Mouse (Mus musculus) monocyte, adult 2 months (primary cell): ENCODE data around the gene Olfr1317.

ENCODE experiments used
- DNase-seq, 2 experiments: peaks; one replicate each; pipeline ENCODE4 v3.0.0; 2022; ENCODE audit warnings: low spot score in 2 of 2, low read depth in 1 of 2

Olfr1317 gene

DNA sequence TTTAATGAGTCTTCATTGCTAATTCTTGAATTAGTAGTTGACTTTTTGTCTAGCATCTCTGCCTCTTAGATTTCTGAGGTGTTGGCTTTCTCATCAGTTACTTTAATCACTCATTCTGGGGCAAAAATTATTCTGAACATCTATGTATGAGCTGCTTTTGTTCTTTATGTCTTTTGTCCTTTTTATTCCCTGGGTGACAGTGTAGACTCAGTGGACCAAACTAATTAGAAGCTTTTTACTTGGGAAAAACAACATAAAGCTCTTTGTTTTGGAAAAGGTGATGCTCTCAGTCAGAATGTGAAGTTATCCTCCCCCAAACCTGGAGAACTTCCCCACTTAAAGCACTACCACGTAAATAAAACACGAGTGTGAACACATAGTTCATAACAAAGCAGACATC, at the start of gene Olfr1317:
TSS of gene Olfr1317 (plus strand) at position 301 of the 400 bp plus-strand sequence.
- no peak for DNase-seq

DNA sequence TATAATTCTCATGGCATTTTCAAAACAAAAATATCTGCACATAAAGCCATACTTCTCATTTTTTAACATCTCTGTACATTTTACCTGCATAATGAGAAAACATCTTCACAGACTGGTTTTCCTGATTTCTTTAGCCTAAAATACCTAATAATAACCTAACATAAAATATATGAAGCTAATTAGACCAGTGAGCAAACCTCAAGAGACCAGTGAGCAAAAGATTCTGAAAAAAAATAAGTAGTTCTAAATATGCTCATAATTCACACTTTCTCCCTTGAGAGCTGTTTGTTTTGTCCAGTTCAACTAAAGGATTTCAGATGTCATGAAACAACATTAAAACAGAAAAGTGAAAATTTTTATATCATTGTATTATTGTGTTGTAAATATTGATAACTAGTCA, 43.4 kb upstream of the Olfr1317 start, which contains the start of gene Olfr1314:
TSS of gene Olfr1314 (minus strand) at position 101 of the 400 bp plus-strand sequence.
- no peak for DNase-seq

DNA sequence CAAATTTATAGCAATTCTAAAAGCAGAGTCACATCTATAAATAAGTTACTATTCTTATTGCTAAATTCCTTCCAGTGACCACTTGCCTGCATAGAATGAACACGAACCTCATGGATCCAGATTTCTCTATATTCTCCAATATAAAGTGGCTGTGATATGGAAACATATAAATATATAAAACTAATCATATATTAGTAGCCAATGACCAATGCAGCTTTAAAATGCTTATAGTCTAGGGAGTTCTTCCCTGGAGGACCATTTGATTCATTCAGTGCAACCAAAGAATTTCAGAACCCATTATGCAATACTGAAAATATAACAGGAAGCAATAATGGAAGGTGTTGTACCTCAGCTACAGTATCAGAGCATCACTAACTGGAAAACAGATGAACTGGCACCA, 24.8 kb upstream of the Olfr1317 start, which contains the start of gene Olfr1315-ps1:
TSS of gene Olfr1315-ps1 (minus strand) at position 101 of the 400 bp plus-strand sequence.
- DNase-seq = no peak

DNA sequence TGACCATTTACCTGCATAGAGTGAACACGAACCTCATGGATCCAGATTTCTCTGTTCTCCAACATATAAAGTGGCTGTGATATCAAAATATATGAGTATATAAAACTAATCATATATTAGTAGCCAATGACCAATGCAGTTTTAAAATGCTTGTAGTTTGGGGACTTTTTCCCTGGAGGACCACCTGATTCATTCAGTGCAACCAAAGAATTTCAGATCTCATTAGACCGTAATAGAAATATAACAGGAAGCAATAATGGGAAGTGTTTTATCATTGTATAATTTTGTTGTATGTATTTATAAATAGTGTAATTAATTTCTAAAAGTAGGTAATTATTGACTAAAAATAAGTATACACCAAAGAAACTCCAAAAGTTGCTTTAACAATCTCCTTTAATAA, 5.3 kb upstream of the Olfr1317 start, which contains the start of gene Olfr1316:
TSS of gene Olfr1316 (minus strand) at position 101 of the 400 bp plus-strand sequence.
- no peak for DNase-seq

DNA sequence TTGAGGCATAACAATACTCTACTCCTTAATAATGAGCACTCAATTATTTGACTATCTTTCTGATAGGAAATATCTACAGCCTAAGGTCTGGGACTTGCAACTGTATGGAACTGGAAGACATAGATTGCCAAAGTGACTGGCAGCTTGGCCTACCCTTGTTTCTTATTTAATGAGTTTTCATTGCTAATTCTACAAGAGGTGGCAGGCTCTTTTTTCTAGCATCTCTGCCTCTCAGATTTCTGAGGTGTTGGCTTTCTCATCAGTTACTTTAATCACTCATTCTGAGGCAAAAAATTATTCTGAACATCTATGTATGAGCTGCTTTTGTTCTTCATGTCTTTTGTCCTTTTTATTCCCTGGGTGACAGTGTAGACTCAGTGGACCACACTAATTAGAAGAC, 13.8 kb downstream of the Olfr1317 start, which contains the start of gene Olfr1318:
TSS of gene Olfr1318 (plus strand) at position 301 of the 400 bp plus-strand sequence.
- no peak for DNase-seq
